Mouse (Mus musculus) layer of hippocampus, adult 18-20 months (tissue): ENCODE data around the gene Hadhb. TPM values are rescaled to one million over a fixed set of nuclear protein-coding genes. Genes with fewer than 3 reads are reported as not detected.

ENCODE experiments used
- DNase-seq, 2 experiments: peaks; one replicate each; pipeline ENCODE4 v3.0.0; 2022; ENCODE audit warnings: low spot score in 2 of 2
- long read RNA-seq: library from polyadenylated mRNA; stranded (forward); transcript quantifications from one replicate; pipeline ENCODE4 v2.0.0, GENCODE M21; 2021
- total RNA-seq, 2 experiments: library from RNA; stranded (reverse); gene quantifications; 2 replicates each; pipeline ENCODE4 v1.2.3; 2021

The Hadhb gene
- 10 to 100 TPM; 95.8 to 97.8 TPM for total RNA-seq
- long read RNA-seq, transcript Hadhb-201 (16 exons, 2,033 nt): major isoform, 96 of 141 reads
- long read RNA-seq, transcript Hadhb-203 (16 exons, 2,048 nt): minor isoform, 35 of 141 reads
- long read RNA-seq, partial matches to known transcripts: 7 of 141 reads
- long read RNA-seq, other reads (novel, unspliced or antisense): 2 of 141 reads

DNA sequence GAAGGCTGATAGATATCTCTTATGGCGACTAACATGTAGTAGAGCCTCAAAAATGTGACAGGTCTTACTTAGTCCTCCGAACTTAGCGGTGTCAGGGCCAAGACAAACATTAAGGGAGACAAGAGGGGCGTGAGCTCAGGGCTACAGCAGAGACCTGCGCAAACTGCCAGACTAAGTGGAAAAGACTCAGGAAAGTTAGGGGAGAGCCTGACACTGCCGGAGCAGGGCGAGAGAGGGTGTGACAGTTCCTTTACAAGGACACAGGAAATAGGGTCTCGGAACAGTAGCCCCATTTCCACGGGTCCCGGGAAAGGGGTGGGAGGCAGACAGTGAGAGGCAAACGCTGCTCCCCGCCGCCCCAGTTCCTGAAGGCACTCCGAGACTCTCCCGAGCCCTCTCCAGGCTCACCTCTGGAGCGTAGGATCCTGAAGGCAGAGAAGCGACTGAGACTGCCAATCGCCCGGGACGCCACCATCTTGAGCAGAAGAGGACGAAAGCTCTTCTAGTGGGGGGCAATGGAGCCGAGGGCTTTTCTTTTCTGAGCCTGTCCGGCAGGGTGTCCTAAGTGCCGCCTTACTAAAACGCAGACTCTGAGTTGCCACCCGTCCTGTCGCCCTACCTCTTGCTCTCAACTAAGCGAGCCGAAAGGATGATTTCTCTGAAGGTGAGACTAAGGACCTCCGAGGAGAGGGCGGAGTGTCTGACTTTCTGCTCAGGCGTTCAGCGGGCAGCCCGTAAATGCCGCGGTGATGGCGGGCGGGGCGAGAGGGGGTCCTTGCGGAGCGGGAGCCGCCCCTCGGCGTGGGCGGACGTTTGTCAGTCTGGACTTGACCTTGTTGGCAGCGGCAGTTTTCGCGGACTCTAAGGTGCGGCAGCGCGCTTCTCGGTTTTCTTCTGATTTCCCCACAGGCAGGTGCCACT lies at the start of gene Hadhb, which contains the start of gene Hadha:
Gene Hadhb, plus strand, starts transcription at position 775 of the 921 bp plus-strand sequence.
Gene Hadha, minus strand, starts transcription at position 689 of the 921 bp plus-strand sequence.
- peak; percentile 88 to 96 for DNase-seq

DNA sequence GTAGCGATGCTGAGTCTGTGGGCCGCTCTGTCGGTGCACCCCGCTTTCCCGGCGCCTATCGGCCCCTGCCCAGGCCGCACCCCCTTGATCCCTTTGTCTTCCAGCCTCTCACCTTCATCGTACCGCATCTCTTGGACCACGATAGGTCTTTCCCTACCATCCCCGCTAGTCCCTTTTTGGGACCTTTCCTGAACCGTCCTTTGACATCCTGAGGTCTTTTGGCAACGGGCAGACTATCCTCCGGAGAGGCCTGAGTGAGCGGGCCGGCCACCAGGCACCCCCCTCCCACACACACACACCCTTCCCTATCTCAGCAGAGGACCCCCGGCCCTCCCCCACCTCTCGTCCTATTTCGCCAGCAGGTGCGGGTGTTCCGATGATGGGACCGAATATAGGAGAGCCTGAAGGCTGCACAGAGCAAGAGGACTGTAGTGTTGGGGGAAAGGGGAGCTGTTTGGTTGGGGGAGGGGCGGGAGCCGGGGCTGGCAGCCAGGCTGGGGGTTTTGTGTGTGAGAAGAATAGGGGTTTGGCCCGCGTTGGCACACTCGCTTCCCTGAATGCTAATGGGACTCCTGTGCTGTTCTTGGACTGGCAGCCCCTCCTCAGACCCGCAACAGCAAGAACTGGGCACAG lies 49.3 kb upstream of the Hadhb start, which contains the start of gene 3110082J24Rik:
Gene 3110082J24Rik, minus strand, starts transcription at position 419 of the 633 bp plus-strand sequence.
- peak in 1 of 2 experiments; percentile 48 for DNase-seq

DNA sequence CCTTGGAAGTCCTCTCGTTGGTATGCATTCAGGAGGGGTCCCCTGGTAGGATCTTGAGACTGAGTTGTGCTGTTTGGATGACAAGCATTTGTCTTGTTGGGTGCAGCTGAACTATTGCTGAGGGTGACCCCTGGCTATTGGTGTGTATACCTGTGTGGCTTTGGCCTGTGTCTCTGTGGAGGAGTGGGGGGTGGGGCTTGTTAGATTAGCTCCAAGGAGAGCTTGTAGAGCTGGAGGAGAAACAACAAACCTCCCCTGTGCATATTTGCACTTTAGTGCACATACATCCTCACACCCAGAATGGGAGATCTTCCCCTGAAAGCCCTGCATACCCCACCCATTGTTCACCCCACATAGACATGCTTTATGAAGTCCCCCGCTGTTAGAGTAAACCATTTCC lies 48.3 kb upstream of the Hadhb start:
- DNase-seq: no peak

DNA sequence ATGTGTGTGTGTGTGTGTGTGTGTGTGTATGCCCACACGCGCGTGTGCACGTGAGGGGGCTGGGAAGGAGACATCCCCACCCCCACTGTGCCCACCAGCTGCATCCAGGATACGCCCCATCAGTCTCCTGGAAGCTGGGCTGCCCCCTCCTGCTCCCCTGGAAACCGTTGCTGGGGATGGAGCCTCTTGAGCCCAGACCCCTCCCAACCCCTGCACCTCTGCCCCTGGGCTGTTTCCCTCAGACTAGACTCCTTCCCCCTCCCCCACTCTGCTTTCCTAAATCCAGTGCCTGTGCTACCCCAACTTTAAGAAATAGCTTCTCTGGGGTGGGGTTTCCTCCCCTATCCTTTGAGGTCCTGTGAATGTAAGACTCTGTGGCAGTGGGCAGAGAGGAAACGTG lies 47.9 kb upstream of the Hadhb start:
- no peak for DNase-seq

DNA sequence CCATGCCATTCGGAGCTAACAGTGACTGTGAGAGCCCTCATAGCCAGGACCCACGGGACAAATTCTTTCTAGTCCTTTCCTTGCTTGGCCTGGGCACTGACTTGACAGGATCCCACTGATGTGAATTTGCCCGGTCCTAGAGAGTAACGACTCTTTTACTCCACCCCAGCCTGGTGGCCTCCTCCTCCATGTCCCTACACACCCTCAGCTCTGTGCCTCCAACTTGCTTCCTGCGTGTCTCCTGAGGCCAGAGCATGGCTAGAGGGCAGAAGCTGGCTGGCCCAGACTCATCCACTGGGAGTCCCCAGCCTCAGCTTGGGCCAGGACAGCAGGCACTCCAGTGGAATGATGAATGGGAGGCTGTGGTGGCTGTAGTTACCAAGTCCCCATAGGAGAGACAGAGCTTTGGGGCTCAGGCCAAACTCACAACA lies 47.4 kb upstream of the Hadhb start:
- no peak for DNase-seq

DNA sequence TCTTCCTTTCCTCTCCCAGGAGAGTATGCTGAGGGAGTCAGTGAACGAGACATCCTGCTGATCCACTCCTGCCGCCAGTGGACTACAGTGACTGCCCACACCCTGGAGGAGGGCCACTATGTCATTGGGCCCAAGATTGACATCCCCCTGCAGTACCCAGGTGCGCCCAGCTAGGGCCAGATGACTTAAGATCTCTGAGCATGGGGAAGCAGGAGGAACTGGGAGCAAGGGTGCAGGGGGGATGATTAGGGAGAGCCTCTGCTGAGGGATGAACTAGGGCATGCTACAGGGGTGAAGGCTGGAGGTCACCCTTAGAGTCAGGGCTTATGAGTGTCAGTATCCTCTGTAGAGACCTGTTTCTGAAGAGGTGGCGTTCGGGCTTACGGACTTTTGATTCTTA lies 46.8 kb upstream of the Hadhb start:
- no peak for DNase-seq

DNA sequence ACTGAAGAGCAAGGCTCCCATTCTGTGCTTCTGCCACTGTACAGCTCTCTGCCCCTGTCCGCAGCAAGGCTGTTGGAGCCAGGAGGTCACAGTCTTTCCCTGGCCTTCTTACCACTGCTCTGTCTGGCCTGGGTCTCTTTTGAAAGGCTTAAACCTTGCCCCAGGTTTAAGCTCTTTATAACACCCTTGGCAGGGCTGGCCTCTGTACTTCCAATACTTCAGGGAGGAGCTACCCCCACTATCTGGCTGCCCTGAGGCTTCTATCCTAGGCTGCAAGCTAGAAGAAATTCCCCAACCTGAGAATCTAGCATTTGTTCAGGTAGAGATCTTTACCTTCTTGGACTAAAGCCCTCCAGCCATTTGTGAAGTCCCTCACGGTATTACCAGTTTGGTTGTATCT lies 45.1 kb upstream of the Hadhb start:
- no peak for DNase-seq

DNA sequence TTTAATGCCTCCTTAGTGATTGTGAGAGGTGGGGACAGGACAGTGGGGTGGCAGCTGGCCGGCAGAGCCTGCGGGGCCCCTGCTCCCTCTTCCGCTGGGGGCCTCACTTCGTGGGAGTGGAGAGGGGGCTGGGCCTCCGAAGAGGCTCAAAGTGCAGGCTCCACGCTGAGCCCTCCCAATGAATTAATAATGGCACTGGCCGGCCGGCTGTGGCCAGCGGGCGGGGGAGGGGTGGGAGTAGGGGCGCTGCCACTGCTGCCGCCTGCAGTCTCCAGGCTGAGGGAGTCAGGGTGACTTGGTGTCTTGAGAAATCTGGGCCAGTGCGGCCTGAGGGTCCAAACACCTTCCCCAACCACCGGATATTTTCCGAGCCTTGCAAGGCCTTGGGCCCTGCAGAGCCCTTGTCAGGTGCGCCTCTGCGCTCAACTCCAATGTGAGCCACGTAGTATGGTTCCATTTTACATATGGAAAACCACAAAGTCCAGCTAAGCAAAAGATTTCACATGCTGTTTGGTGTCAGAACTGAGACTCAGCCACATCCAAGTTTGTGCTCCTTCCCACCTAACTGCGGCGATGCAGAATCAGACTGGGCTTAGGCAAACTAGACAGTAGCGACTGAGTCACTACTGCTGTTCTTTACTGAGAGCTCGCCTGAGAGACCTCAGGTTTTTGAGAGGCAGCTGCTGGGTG lies 44.5 kb upstream of the Hadhb start:
- no peak for DNase-seq

DNA sequence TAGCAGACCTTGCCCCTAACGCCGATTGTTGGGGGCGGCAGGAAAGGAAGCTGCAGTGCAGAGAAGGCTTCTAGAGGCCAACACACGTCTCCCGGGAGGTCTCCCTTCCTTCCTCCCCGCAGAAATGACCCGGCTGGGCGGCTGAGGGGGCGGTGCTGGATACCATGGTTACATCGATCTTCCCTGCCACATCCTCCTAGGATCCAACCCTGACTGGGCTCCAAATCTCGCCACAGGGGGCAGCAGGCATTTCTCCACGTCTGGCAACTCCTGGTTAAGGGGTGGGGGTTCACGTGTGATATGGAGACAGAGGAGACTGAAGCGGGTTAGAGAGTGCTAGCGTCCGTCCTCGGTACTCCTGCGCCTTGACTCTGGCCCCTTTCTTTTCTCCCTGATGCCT lies 43.9 kb upstream of the Hadhb start:
- no peak for DNase-seq

DNA sequence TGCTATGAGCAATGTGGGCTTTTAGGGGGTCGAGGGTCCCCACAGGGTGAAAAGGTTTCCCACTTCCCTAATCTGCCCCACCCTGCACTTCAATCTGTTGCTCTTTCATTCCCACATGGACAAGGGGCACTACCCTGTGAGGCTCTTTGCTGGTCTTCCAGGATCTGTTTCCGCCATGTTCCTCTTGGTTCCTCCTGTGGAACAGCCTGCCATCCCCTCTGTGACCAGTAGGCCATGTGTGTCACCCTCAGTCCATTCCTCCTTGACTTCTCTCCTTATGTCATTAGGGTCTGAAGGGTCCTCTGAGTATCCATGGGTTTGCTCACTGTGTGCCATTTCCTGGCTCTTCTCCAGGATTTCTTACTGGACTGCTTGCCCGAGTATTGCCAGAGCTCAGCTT lies 43.3 kb upstream of the Hadhb start:
- no peak for DNase-seq

DNA sequence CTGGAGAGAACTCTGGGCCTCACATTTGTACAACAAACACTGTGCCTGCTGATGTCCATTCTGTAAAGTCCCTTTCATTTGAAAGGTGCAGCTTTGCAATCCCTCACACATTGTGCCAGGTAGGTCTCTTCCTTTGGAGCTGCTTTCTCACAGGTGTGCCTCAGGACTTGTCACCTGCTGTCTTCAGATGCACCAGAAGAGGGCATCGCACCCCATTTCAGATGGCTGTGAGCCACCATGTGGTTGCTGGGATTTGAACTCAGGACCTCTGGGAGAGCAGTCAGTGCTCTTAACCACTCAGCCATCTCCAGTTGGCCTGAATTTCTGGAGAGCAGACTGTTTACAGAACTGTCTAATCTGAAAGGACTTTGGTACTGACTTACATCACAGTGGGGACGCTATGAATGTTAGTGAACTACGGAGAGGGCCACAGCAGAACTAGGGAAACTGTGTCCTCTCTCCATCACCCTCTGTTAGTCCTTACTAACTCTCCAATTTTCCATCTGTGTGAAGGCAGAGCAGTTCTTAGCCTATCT lies 42.4 kb upstream of the Hadhb start:
- no peak for DNase-seq

DNA sequence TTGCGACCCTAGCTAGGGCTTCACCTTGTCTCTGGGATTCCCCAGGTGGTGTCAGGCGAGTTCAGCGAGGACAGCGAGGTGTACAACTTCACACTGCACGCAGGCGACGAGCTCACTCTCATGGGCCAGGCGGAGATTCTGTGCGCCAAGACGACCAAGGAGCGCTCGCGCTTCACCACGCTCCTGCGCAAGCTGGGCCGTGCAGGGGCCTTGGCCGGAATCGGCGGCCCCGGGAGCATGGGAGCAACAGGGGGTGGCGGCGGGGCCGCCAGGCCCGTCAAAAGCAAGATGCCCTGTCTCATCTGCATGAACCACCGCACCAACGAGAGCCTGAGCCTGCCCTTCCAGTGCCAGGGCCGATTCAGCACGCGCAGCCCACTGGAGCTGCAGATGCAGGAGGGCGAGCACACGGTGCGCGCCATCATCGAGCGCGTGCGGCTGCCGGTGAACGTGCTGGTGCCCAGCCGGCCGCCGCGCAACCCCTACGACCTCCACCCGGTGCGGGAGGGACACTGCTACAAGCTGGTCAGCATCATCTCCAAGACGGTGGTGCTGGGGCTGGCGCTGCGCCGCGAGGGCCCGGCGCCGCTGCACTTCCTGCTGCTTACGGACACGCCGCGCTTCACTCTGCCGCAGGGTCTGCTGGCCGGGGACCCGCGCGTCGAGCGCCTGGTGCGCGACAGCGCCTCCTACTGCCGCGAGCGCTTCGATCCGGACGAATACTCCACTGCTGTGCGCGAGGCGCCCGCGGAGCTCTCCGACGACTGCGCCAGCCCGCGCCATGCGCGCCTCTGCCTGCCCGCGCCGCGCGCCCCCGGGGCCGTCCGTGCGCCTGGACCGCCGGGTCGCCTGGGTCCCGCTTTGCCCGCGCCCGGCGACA lies 40.9 kb upstream of the Hadhb start:
- peak; percentile 22 to 63 for DNase-seq

DNA sequence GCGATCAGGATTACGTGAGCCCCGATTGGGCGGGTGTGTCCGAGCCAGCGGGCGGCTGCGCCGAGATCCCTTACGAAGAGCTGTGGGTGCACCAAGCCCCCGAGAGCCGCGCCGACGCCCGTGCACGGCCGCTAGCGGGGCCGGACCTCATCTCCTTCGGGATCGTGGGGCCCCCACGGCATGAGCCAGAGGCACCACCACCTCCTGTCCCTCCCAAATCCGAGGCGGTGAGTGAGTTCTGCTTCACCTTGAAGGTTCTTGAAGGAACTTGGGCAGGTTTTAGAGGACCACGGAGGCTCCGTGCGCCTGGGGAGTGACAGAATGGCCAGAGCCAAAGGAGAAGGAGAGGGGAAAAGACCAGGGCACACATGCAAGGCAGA lies 40.3 kb upstream of the Hadhb start:
- DNase-seq: no peak

DNA sequence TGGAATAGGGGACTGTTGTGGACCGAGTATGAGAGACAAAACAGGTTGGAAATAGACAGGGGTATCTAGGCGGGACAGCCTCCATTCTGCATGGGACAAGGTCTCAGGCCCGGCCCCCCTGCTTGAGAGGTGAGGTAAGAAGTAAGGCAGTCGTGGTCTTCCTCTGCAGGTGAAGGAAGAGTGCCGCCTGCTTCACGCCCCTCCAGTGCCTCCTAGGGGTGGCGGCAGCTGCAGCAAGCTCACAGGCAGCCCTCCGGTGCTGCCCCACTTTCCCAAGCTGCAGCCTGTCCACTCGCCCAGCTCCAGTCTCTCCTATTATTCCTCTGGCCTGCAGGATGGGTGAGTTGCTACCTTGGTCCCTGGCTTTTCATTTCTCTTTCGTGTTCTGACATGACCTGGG lies 39.3 kb upstream of the Hadhb start:
- DNase-seq: no peak

DNA sequence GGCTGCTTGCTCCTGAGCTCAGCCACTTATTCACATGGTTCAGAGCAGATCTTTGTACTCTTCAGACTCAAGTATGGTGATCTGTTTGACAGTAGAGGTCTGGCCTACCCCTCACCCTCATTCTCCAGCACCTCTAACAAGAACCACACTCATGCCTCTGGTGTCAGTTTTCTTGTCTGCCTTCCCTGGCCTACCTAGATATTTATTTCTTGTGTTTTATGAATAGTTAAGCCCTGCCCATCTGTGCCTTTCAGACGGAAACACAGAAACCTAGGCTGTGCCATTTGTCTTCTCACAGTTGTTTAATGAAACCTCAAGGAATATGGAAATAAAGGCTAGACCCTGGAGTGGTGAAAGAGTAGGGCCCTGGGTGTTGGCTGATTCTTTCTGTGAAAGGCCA lies 37.0 kb upstream of the Hadhb start:
- DNase-seq: no peak

DNA sequence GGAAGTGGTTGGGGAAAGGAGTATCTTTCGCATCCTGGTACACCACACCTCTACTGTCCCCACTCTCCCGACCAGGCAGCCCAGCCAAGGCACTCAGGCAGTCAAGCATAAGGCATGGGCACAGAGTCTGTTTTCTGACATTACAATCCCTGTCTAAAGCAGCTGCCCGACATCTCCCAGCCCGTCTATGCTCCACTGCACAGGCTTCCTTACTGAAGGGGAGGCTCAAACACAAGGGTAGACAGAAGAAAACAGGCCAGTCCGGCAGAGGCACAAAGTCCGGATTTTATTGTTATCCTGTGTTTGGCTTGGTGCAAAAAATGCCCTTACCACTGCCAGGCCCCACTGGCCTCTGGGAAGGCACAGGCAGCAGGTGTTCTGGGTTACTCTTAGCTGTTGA lies 35.9 kb upstream of the Hadhb start:
- DNase-seq: no peak

DNA sequence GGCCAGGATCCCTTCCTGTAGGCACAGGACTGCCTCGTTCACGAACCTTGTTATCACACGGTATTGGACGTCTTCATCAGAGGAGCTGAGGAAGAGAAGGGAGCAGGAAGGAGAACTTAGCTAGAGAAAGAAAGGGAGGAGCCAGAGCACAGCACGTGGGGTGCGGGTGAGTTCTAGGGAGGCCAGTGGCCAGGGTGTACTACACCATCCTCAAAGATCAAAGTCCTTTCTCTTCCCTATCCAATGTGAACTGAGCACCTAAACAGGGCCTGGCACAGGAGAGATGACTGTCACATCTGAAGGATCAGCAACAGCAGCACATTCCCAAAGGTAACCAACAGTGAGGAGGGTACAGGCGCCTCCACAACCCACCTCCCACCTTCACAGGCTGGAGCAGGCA lies 34.9 kb upstream of the Hadhb start:
- DNase-seq: no peak

DNA sequence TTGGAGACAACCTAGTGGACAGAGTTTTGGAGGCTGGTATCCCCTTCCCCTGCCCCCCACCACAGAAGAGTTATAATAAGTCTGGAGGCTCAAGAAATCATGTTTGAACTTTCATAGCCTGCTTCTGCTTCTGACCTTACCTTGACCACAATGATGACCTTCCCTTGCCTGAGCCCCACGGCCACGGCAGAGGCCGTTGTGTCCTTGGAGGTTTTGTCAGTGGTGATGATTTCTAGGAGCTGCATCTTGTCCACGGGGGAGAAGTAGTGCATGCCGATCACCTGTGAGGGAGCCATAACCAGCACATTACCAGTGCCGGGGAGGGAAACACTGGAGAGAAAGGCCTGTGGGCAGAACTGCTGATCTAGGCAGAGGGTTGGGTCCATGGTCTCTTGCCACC lies 32.6 kb upstream of the Hadhb start:
- DNase-seq: no peak

DNA sequence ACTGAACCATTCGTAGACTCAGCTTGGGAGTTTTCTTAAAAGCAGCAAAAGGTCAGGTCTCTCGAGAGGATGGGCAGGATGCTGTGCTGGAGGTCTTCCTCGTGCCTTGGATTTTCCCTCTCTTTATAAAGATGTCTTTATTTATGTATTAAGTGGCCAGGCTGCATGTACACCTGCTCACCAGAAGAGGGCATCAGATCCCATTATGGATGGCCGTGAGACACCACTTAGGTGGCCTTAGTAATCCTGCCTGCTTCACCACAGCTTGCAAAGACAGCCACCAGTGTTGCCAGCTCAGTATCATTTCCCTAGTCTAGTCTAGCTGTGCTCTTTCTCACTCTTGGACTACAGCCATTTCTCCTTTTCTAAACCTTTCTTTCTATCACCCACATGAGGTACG lies 29.5 kb upstream of the Hadhb start:
- no peak for DNase-seq

DNA sequence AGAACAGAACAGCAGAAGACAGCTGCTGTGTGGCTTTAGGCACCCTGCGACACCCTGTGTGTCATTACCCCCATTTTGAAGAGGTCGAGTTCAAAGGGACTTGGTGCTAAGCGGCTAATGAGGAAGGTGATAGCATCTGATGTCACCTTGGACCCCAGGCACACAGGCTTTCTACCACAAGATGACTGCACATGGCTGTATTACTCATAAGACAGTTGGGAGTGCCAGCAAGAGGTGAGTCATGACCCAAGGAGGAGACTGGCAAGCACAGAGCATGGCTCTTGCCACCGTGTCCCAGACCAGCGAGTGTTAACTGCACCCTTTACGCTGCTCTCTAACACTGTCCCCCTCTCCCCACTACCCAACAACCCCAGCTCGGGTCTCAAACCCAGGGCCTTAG lies 28.3 kb upstream of the Hadhb start:
- DNase-seq: no peak
